Mouse (Mus musculus) liver, postnatal 0 days (tissue): ENCODE data around the gene Zmynd19. TPM values are rescaled to one million over a fixed set of nuclear protein-coding genes. Genes with fewer than 3 reads are reported as not detected.

ENCODE experiments used
- ATAC-seq: fragments of 200-750 bp; cut with Nextera tagmentation; 2 replicates; pipeline ENCODE4 v1.8.0; 2017; ENCODE audit warnings: mild to moderate bottlenecking, moderate library complexity
- DNase-seq: peaks from one replicate; pipeline ENCODE4 v3.0.0-alpha.2; 2016
- H3K27ac ChIP-seq: fragments of 300-500 bp; sonication (generic); 2 replicates; pipeline ENCODE4 v1.5.1; 2014; ENCODE audit warnings: antibody characterized with exemption, moderate library complexity, mild to moderate bottlenecking, low read depth
- H3K27me3 ChIP-seq: fragments of 300-500 bp; sonication (generic); 2 replicates; pipeline ENCODE4 v1.6.1; 2014; ENCODE audit warnings: low read length, control low read depth, mixed read lengths; ENCODE audit not compliant: insufficient read depth
- H3K36me3 ChIP-seq: fragments of 300-500 bp; sonication (generic); replicated peaks from 2 replicates; pipeline ENCODE4 v1.6.1; 2014; ENCODE audit warnings: mild to moderate bottlenecking, control low read depth, low read length, moderate library complexity, mixed read lengths; ENCODE audit not compliant: insufficient read depth
- H3K4me1 ChIP-seq: fragments of 300-500 bp; sonication (generic); 2 replicates; pipeline ENCODE4 v1.6.1; 2014; ENCODE audit warnings: antibody characterized with exemption, mild to moderate bottlenecking, control low read depth; ENCODE audit not compliant: insufficient read depth
- H3K4me2 ChIP-seq: fragments of 300-500 bp; sonication (generic); 2 replicates; pipeline ENCODE4 v1.6.1; 2014; ENCODE audit warnings: low read depth, mild to moderate bottlenecking, low read length, moderate library complexity, mixed read lengths
- H3K4me3 ChIP-seq: fragments of 300-500 bp; sonication (generic); 2 replicates; pipeline ENCODE4 v1.5.1; 2014; ENCODE audit warnings: low read depth, low read length
- H3K9ac ChIP-seq: fragments of 300-500 bp; sonication (generic); replicated peaks from 2 replicates; pipeline ENCODE4 v1.6.1; 2014; ENCODE audit warnings: mild to moderate bottlenecking, moderate library complexity
- H3K9me3 ChIP-seq: fragments of 300-500 bp; sonication (generic); 2 replicates; pipeline ENCODE4 v1.6.1; 2016; ENCODE audit warnings: mild to moderate bottlenecking, control low read depth, low read length, mixed read lengths
- CTCF ChIP-seq: sonication (generic); IDR thresholded peaks from 2 replicates; pipeline ENCODE4 v1.5.1; 2016; ENCODE audit warnings: antibody characterized with exemption, low read depth
- EP300 ChIP-seq: IDR thresholded peaks from 2 replicates; pipeline ENCODE4 v1.6.1; 2016; ENCODE audit warnings: antibody characterized with exemption, low read depth, mild to moderate bottlenecking
- WGBS: fragments of 180-500 bp; shearing (Covaris S2); extraction: QIAGEN DNeasy Blood & Tissue Kit; methylation state at CpG from one replicate; pipeline ENCODE4 v1.1.7; 2014; ENCODE audit not compliant: insufficient replicate concordance; 5-methylcytosine and 5-hydroxymethylcytosine counted together
- microRNA-seq: library from miRNA; unstranded; fragments of <30 nt; microRNA quantifications from one replicate; pipeline ENCODE4, GENCODE M21; 2016
- polyA plus RNA-seq: library from polyadenylated mRNA; unstranded; fragments of >200 nt; fragmentation: Nextera tagmentation; extraction: Ambion mirVana; gene quantifications from 2 replicates; pipeline ENCODE4 v1.2.1, GENCODE M21; 2015

The Zmynd19 gene
- polyA plus RNA-seq, 1 experiment from 2014 or later, result 6.5 TPM

DNA sequence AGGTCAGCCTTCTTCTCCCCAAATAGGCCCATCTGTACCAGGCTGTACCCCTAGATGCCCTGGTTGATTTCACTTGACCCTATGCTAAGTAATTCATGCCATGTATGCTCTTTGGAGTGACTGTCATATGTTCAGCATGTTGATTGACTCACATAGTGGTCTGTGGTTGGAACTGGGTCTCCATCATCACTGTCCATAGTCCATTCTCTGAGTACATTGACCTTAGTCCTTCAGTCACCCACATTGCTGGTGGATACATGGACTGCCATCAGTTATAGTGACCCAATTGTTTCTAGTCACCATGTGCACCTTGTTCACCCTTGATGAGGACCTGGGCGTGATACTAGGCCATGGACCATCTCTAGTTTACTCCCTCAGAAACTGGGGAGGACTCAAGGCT, 57.2 kb downstream of the Zmynd19 start:
- Histone ChIP-seq H3K9me3 (no peaks in the 10 kb centered on the region), H3K36me3 (peaks cover 24% of the 10 kb centered on the region), H3K4me2 (no peak overlapping the region), H3K27ac (no peak overlapping the region; the same call in 1 of the 2 replicates), H3K4me1 (no peaks in the 10 kb centered on the region), H3K27me3 (no peaks in the 10 kb centered on the region), H3K4me3 (no peak overlapping the region), H3K9ac (no peak overlapping the region)
- TF ChIP-seq EP300 (no peak), CTCF (no peak)
- ATAC-seq, result peak; percentile 91
- no peak for DNase-seq
- WGBS, result 82% methylated on average over 1 of the region's 1 CpGs

DNA sequence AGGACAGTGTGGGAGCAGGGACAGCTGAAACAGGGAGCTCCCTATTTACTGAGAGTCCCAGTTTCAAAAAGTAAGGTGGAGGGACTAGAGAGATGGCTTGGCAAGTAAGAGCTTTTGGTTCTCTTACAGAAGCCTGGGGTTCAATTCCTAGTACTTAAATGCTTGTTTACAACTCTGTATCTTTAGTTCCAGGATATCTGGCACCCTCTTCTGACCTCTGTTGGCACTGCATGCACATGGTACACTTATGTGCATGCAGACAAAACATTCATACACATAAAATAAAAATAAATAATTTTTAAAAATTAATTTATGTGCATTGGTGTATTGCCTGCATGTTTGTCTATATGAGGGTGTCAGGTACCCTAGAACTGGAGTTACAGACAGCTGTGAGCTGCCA, 58.7 kb downstream of the Zmynd19 start:
- no peak overlapping the region for H3K27ac ChIP-seq
- H3K36me3 ChIP-seq, result peaks cover 16% of the 10 kb centered on the region
- ATAC-seq (no peak), DNase-seq (no peak)
- no peaks in the 10 kb centered on the region for H3K9me3 ChIP-seq
- no peak for TF ChIP-seq EP300
- peak; percentile 51 for TF ChIP-seq CTCF
- no peaks in the 10 kb centered on the region for H3K4me1 ChIP-seq
- H3K9ac ChIP-seq, result no peak overlapping the region
- H3K4me3 ChIP-seq, result no peak overlapping the region
- no peaks in the 10 kb centered on the region for H3K27me3 ChIP-seq
- no peak overlapping the region for H3K4me2 ChIP-seq

Small RNAs within 50 kb of the gene (microRNA-seq; reads per million reads assigned to microRNA genes)
- not detected for gene Gm22875

Other genes with a start within 250 kb of the Zmynd19 start
- 0.25 and 0.34 TPM in 2 replicates for gene Cacna1b, start 186.6 kb upstream of the Zmynd19 start, polyA plus RNA-seq
- gene Ehmt1, start 30.2 kb upstream of the Zmynd19 start, polyA plus RNA-seq, result 9.1 and 12.3 TPM in 2 replicates
- 16.2 and 16.7 TPM in 2 replicates for gene Arrdc1, start 14.5 kb upstream of the Zmynd19 start, polyA plus RNA-seq
- gene Dph7, start 12.6 kb downstream of the Zmynd19 start, polyA plus RNA-seq, result 6.4 and 7.0 TPM in 2 replicates
- 81.8 and 83.1 TPM in 2 replicates for gene Mrpl41, start 25.3 kb downstream of the Zmynd19 start, polyA plus RNA-seq
- gene Pnpla7, start 26.2 kb downstream of the Zmynd19 start, polyA plus RNA-seq, result 52.9 and 64.5 TPM in 2 replicates
- 29.0 and 32.1 TPM in 2 replicates for gene Nsmf, start 104.6 kb downstream of the Zmynd19 start, polyA plus RNA-seq
- gene Entpd8, start 130.5 kb downstream of the Zmynd19 start, polyA plus RNA-seq, result 23.8 and 25.9 TPM in 2 replicates
- gene Noxa1, start 145.4 kb downstream of the Zmynd19 start, polyA plus RNA-seq, result 0.52 and 0.59 TPM in 2 replicates
- gene Nrarp, start 231.0 kb downstream of the Zmynd19 start, polyA plus RNA-seq, result 1.3 and 1.7 TPM in 2 replicates
- gene Tor4a, start 247.1 kb downstream of the Zmynd19 start, polyA plus RNA-seq, result 5.4 and 6.0 TPM in 2 replicates